ENCODE assay signal across 1 mouse cellular context in the genomic region with DNA sequence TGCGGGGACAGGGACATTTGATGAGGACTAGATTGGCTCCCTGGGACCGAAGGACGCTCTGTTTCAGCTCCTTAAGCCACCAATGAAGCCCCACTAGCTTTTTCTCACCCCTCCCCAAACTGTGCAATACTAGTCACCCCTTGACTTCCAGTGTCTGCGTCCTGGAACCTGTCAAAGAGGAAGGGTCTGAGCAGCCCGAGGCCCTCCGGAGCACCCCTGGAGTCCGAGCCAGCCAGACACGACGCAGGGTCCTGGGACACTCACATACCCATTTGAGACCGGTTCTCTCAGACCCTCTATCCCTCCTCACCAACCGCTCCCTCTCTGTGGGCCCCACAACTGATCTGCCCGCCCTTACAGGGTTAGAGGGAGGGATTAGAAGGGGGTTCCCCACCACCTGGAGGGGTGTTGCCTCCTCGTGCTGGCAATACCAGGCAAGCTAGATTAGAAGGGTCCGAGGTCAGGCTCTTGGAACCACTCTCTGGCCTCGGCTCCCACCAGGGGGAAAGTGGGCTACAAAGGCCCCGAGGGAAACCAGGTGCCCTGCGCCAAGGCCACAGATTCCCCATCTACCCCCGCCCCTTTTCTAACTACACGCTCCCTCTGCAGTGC.
TF ChIP-seq lines count a peak whose summit lies in the region.

No protein-coding gene starts in this region.

TF ChIP-seq in CH12.LX, 34 proteins besides CTCF, POLR2A, EP300 and RAD21:
- TF ChIP-seq HCFC1 (IDR thresholded peaks at IDR 0.05; ENCODE audit: low read depth, low read length), result no peak
- TF ChIP-seq NRF1 (IDR thresholded peaks at IDR 0.05; ENCODE audit: low read depth, low read length), result 0 out of 2 replicates have a peak, but pooled peaks have one; percentile 14
- TF ChIP-seq BHLHE40 (IDR thresholded peaks at IDR 0.05; ENCODE audit: low read depth, low read length), result peak; percentile 61
- peak; percentile 52 for TF ChIP-seq NELFE (IDR thresholded peaks at IDR 0.05; ENCODE audit: low read depth, low read length)
- peak; percentile 54 for TF ChIP-seq ETS1 (conservative IDR thresholded peaks at IDR 0.05; ENCODE audit: low read depth, low read length)
- peak; percentile 53; the same call in 1 of the 2 replicates for TF ChIP-seq MAX (IDR thresholded peaks at IDR 0.05; ENCODE audit: low read length)
- no peak for TF ChIP-seq USF2 (conservative IDR thresholded peaks at IDR 0.05; ENCODE audit: low read depth, low read length)
- TF ChIP-seq ZMIZ1 (IDR thresholded peaks at IDR 0.05; ENCODE audit: low read depth, low read length), result peak; percentile 44; the same call in 1 of the 2 replicates
- TF ChIP-seq ELF1 (IDR thresholded peaks at IDR 0.05; ENCODE audit: low read depth, low read length), result 0 out of 2 replicates have a peak, but pooled peaks have one; percentile 14
- peak; percentile 66; the same call in 1 of the 2 replicates for TF ChIP-seq SIN3A (IDR thresholded peaks at IDR 0.05; ENCODE audit: low read length)
- 0 out of 2 replicates have a peak, but pooled peaks have one; percentile 59 for TF ChIP-seq MAZ (IDR thresholded peaks at IDR 0.05; ENCODE audit: low read depth, low read length)
- no peak for TF ChIP-seq CHD2 (IDR thresholded peaks at IDR 0.05; ENCODE audit: low read length)
- TF ChIP-seq MAFK (IDR thresholded peaks at IDR 0.05; ENCODE audit: insufficient replicate concordance, low read length), result no peak
- TF ChIP-seq MYC (IDR thresholded peaks at IDR 0.05; ENCODE audit: low read depth, low read length), result peak; percentile 23; the same call in 1 of the 2 replicates
- 0 out of 2 replicates have a peak, but pooled peaks have one; percentile 35 for TF ChIP-seq TCF12 (IDR thresholded peaks at IDR 0.05; ENCODE audit: low read depth, low read length)
- TF ChIP-seq KAT2A (IDR thresholded peaks at IDR 0.05; ENCODE audit: insufficient replicate concordance, low read length), result no peak
- TF ChIP-seq CHD1 (IDR thresholded peaks at IDR 0.05; ENCODE audit: low read depth, low read length), result no peak
